Mouse (Mus musculus): Measurements from ENCODE around the gene Hist3h2a.

GRCm38 (mm10) chr11:58963543-58963942 is 9.1 kb downstream of the Hist3h2a start:
- TF ChIP-seq CTCF (IDR thresholded peaks at IDR 0.05; ENCODE audit: low read depth): no peak
- no peak for TF ChIP-seq EP300 (optimal IDR thresholded peaks at IDR 0.05)

Data from stomach, postnatal 0 days (tissue).